Mouse (Mus musculus) MEL (cell line): ENCODE results near the gene Apbb2. TPM values are rescaled to one million over a fixed set of nuclear protein-coding genes. Genes with fewer than 3 reads are reported as not detected.

Source experiments
- DNase-seq: peaks from one replicate; pipeline ENCODE4 v3.0.0; 2011; ENCODE audit warnings: low read depth, low spot score
- H3K27ac ChIP-seq: 2 replicates; pipeline ENCODE4 v1.5.1; 2012; ENCODE audit warnings: low read depth, mild to moderate bottlenecking, control low read depth, low read length, moderate library complexity; ENCODE audit not compliant: control insufficient read depth
- H3K27me3 ChIP-seq, 2 experiments: fragments of 150-350 bp in 1 of 2; sonication (generic) in 1 of 2; 2 replicates each; pipeline ENCODE4 v1.6.1; 2012; ENCODE audit warnings: low read length in 2 of 2, mild to moderate bottlenecking in 2 of 2, improper control_type of control experiment in 1 of 2, moderate library complexity in 1 of 2; ENCODE audit not compliant: insufficient read depth in 2 of 2, control insufficient read depth in 1 of 2
- H3K36me3 ChIP-seq, 2 experiments: 2 replicates each; pipeline ENCODE4 v1.6.1; 2012 to 2014; ENCODE audit warnings: low read length in 2 of 2, improper control_type of control experiment in 1 of 2, inconsistent platforms in 1 of 2, mild to moderate bottlenecking in 1 of 2; ENCODE audit not compliant: insufficient read depth in 2 of 2, control insufficient read depth in 1 of 2
- H3K4me1 ChIP-seq, 2 experiments: fragments of 150-350 bp in 1 of 2; sonication (generic) in 1 of 2; 2 replicates each; pipeline ENCODE4 v1.6.1; 2012; ENCODE audit warnings: low read length in 2 of 2, improper control_type of control experiment in 1 of 2, mild to moderate bottlenecking in 1 of 2; ENCODE audit not compliant: insufficient read depth in 2 of 2, control insufficient read depth in 1 of 2
- H3K4me3 ChIP-seq, 2 experiments: fragments of 150-350 bp in 1 of 2; sonication (generic) in 1 of 2; 2 replicates each; pipeline ENCODE4 v1.5.1; 2012; ENCODE audit warnings: low read depth in 2 of 2, low read length in 2 of 2, mild to moderate bottlenecking in 2 of 2, moderate library complexity in 2 of 2, control low read depth in 1 of 2, improper control_type of control experiment in 1 of 2; ENCODE audit not compliant: control insufficient read depth in 1 of 2, insufficient read depth in 1 of 2
- H3K79me2 ChIP-seq: 2 replicates; pipeline ENCODE4 v1.6.1; 2012; ENCODE audit warnings: mild to moderate bottlenecking, low read length, moderate library complexity; ENCODE audit not compliant: control insufficient read depth, poor library complexity, insufficient read depth
- H3K9ac ChIP-seq: 2 replicates; pipeline ENCODE4 v1.6.1; 2012; ENCODE audit warnings: low read depth, mild to moderate bottlenecking, control low read depth, low read length, moderate library complexity; ENCODE audit not compliant: control insufficient read depth, poor library complexity, severe bottlenecking
- H3K9me3 ChIP-seq: fragments of 150-350 bp; sonication (generic); replicated peaks from 2 replicates; pipeline ENCODE4 v1.6.1; 2012; ENCODE audit warnings: mild to moderate bottlenecking, low read length, improper control_type of control experiment, moderate library complexity; ENCODE audit not compliant: insufficient read depth
- CHD2 ChIP-seq: IDR thresholded peaks from 2 replicates; pipeline ENCODE4 v1.6.1; 2011; ENCODE audit warnings: low read length, improper control_type of control experiment
- ELF1 ChIP-seq: IDR thresholded peaks from 2 replicates; pipeline ENCODE4 v1.6.1; 2014; ENCODE audit warnings: low read depth, mild to moderate bottlenecking, inconsistent platforms, low read length, improper control_type of control experiment, moderate library complexity
- ETS1 ChIP-seq: IDR thresholded peaks from 2 replicates; pipeline ENCODE4 v1.6.1; 2012; ENCODE audit warnings: low read depth, mild to moderate bottlenecking, inconsistent platforms, low read length, improper control_type of control experiment, moderate library complexity
- GABPA ChIP-seq: IDR thresholded peaks from 2 replicates; pipeline ENCODE4 v1.6.1; 2012; ENCODE audit warnings: low read depth, mild to moderate bottlenecking, inconsistent platforms, low read length, improper control_type of control experiment, moderate library complexity
- GATA1 ChIP-seq: IDR thresholded peaks from 2 replicates; pipeline ENCODE4 v1.6.1; 2011; ENCODE audit warnings: low read depth, low read length, improper control_type of control experiment
- MAX ChIP-seq: IDR thresholded peaks from 2 replicates; pipeline ENCODE4 v1.6.1; 2011; ENCODE audit warnings: low read length, improper control_type of control experiment
- MAZ ChIP-seq: IDR thresholded peaks from 2 replicates; pipeline ENCODE4 v1.6.1; 2012; ENCODE audit warnings: low read depth, mild to moderate bottlenecking, inconsistent platforms, low read length, improper control_type of control experiment
- MYB ChIP-seq: IDR thresholded peaks from 2 replicates; pipeline ENCODE4 v1.6.1; 2011; ENCODE audit warnings: mild to moderate bottlenecking, low read depth, low read length, improper control_type of control experiment
- MYC ChIP-seq: IDR thresholded peaks from 2 replicates; pipeline ENCODE4 v1.6.1; 2011; ENCODE audit warnings: low read depth, mild to moderate bottlenecking, low read length, improper control_type of control experiment, moderate library complexity
- NELFE ChIP-seq: IDR thresholded peaks from 2 replicates; pipeline ENCODE4 v1.6.1; 2011; ENCODE audit warnings: low read depth, low read length, improper control_type of control experiment
- NRF1 ChIP-seq: IDR thresholded peaks from 2 replicates; pipeline ENCODE4 v1.6.1; 2014; ENCODE audit warnings: low read depth, mild to moderate bottlenecking, inconsistent platforms, low read length, improper control_type of control experiment, moderate library complexity; ENCODE audit not compliant: poor library complexity, insufficient read depth, severe bottlenecking
- POLR2A ChIP-seq, 2 experiments: IDR thresholded peaks; 2 replicates each; pipeline ENCODE4 v1.6.1; 2011 to 2012; ENCODE audit warnings: low read length in 2 of 2, mild to moderate bottlenecking in 2 of 2, control low read depth in 1 of 2, improper control_type of control experiment in 1 of 2, low read depth in 1 of 2, moderate library complexity in 1 of 2; ENCODE audit not compliant: control insufficient read depth in 1 of 2, insufficient read depth in 1 of 2, poor library complexity in 1 of 2
- SIN3A ChIP-seq: IDR thresholded peaks from 2 replicates; pipeline ENCODE4 v1.6.1; 2012; ENCODE audit warnings: low read length, improper control_type of control experiment, inconsistent platforms
- TCF12 ChIP-seq: IDR thresholded peaks from 2 replicates; pipeline ENCODE4 v1.6.1; 2014; ENCODE audit warnings: low read depth, mild to moderate bottlenecking, inconsistent platforms, low read length, improper control_type of control experiment, moderate library complexity
- UBTF ChIP-seq: IDR thresholded peaks from 2 replicates; pipeline ENCODE4 v1.6.1; 2012; ENCODE audit warnings: low read depth, mild to moderate bottlenecking, inconsistent platforms, low read length, improper control_type of control experiment, moderate library complexity, borderline replicate concordance; ENCODE audit not compliant: insufficient read depth
- polyA plus RNA-seq, 2 experiments: library from polyadenylated mRNA; stranded (reverse) in 1 of 2; unstranded in 1 of 2; fragments of >175 nt in 1 of 2; fragments of >200 nt in 1 of 2; gene quantifications; 2 replicates each; pipeline versions ENCODE4 v1.2.1 to v1.2.4; 2012; ENCODE audit warnings: low replicate concordance in 2 of 2, low read depth in 1 of 2; ENCODE audit not compliant: insufficient read length in 2 of 2, insufficient read depth in 1 of 2, missing spikeins in 1 of 2
- total RNA-seq: library from RNA; depleted of rRNA; stranded (reverse); fragments of 300-350 nt; gene quantifications from 2 replicates; pipeline ENCODE4 v1.2.3, GENCODE M21; 2012

Apbb2 gene
- total and polyA plus RNA-seq, 3 experiments: not detected

DNA sequence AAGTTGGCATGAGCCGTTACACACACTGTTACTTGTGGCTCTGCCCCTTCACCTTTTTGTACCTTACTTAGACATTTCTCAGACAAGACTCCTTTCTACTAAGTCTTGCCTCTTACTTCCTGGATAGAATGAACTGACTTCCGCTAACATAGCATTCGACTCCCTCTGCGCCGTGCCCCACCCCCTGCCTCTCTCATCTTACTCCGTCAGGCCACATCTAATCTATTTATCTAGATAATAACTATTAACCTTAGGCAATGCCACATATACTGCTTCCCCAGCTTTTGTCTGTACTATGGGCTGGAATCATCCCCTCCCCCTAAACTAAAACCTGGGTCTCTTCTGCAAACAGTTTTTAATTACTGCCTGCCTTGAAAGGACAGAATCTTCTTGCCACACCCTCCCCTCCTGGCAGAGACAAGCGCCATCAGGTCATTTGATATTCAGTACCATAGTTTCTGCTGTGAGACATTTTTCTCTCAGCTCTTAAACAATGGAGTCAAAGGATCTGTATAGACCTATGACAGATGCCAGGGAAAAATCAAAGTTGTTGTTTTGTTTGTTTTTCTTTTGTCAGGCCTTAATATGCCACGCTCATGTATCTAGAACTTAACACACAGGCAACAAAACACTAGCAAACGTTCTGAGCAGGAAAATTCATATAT is 203.4 kb downstream of the Apbb2 start:
- H3K4me1 ChIP-seq: no peaks in the 10 kb centered on the region
- no peak overlapping the region for H3K4me3 ChIP-seq
- no peaks in the 10 kb centered on the region for H3K79me2 ChIP-seq
- H3K27ac ChIP-seq: no peak overlapping the region
- no peak for DNase-seq
- H3K9me3 ChIP-seq: no peaks in the 10 kb centered on the region
- TF ChIP-seq MYB (no peak), GATA1 (no peak), MAZ (no peak), UBTF (no peak), GABPA (no peak), NRF1 (no peak), TCF12 (no peak), SIN3A (no peak), CHD2 (no peak), NELFE (no peak), POLR2A (IDR thresholded peaks at IDR 0.05; ENCODE audit: control insufficient read depth in 1 of 2, insufficient read depth in 1 of 2, low read depth in 1 of 2, low read length in 2 of 2, poor library complexity in 1 of 2) (no peak), ELF1 (no peak)
- H3K9ac ChIP-seq: no peak overlapping the region
- H3K36me3 ChIP-seq: no peaks in the 10 kb centered on the region
- no peaks in the 10 kb centered on the region for H3K27me3 ChIP-seq

DNA sequence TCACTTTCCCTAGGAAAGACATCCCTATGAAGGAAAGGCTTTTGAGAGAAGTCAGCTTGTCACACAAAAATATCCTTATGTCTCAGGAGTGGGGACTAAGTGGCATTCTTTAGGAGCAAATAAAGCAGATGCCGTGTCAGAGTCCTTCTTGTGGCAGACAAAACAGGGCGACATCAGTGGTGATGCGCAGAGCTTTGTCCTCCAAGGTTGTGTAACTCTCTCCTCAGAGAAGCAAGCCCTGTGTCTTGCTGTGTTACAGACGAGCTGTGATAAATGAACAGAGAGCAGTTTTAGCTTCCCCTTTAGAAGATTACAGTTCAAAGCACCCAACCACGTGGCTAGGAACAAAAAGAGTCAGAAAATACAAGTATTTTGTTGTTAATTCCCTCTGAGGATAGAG is 205.2 kb downstream of the Apbb2 start:
- Histone ChIP-seq H3K27me3 (no peaks in the 10 kb centered on the region), H3K9ac (no peak overlapping the region), H3K9me3 (no peaks in the 10 kb centered on the region), H3K4me1 (no peaks in the 10 kb centered on the region), H3K79me2 (no peaks in the 10 kb centered on the region), H3K4me3 (no peak overlapping the region), H3K36me3 (no peaks in the 10 kb centered on the region), H3K27ac (no peak overlapping the region)
- TF ChIP-seq GATA1: no peak
- TF ChIP-seq NRF1: no peak
- no peak for DNase-seq

DNA sequence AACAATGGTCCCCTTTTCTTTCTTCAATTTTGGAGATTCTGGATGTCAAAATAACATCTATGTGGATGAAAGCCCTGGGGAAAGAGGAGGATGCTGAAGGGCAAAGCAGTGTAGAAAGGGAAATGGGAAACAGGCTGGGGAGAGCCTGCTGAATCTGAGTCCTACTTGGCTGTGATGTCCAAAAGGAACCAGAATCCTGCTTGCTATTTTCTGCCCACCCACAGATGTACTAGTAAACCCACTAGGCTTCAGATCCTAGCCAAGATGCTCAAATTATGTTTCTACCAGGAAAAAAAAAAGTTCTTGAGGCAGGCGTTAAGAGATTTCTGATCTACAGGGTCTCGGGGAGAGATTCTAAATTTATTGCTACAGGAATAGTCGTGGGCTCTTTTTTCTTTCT is 205.8 kb downstream of the Apbb2 start:
- no peak overlapping the region for H3K27ac ChIP-seq
- no peak overlapping the region for H3K9ac ChIP-seq
- no peaks in the 10 kb centered on the region for H3K36me3 ChIP-seq
- no peaks in the 10 kb centered on the region for H3K27me3 ChIP-seq
- H3K79me2 ChIP-seq: no peaks in the 10 kb centered on the region
- H3K9me3 ChIP-seq: no peaks in the 10 kb centered on the region
- no peak overlapping the region for H3K4me3 ChIP-seq
- DNase-seq: no peak
- H3K4me1 ChIP-seq: no peaks in the 10 kb centered on the region
- TF ChIP-seq MYC: no peak
- TF ChIP-seq POLR2A (IDR thresholded peaks at IDR 0.05; ENCODE audit: control insufficient read depth in 1 of 2, insufficient read depth in 1 of 2, low read depth in 1 of 2, low read length in 2 of 2, poor library complexity in 1 of 2): no peak
- TF ChIP-seq CHD2: no peak
- TF ChIP-seq ETS1: no peak
- no peak for TF ChIP-seq MAX
- TF ChIP-seq, all 39 proteins: peak for 0
